Mouse (Mus musculus): ENCODE data around the gene Rreb1.
"Not testable (repeated sequence)": the region's sequence is repeated elsewhere in the genome, so short reads cannot be mapped to it uniquely, and the experiment has no call there.

Gene Rreb1

DNA sequence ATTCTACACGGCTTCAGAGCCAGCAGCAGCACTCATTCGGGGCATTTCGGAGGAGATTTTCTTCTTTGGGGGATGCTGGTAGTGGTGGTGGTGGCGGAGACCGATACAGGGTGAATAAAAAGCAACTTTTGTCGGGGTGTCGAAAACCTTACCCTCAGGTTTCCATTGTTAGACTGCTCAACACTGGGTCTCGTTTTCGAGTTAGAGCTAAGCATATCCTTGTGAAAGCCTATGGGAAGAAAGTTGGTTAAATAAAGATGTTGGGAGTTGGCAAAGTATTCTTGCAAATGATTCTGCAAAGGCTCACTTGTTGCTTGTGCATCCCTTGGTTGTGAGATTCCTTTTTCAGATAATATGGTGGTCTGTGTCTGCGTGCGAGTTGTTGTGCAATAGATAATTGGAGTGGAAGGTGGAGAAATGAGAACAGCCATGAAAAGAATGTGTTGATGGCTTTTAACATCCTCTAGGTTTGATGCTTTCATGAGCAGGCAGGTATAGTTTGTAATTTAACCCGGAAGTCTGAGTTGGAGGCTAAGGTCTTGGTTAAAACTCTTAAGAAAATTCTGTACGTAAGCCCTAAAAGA, 49.9 kb downstream of the Rreb1 start:
- DNase-seq = no peak

DNA sequence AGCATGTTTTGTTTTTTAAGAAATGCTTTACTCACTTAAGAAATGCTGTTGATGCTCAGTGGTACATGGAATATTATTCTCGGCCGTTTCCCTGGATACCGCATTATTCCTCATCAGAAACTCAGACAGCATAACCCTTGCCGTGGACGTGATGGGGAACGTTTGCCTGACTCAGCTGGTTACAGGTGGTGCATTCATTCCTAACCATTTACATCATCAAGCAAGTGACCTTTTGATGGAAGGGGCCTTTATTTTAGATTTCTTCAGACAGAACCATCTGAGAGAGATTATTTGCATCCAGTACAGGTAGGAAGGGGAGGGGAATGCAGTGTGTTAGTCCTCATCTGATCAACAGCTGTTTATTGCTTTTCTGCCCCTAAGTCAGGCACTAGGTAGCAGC, 50.7 kb downstream of the Rreb1 start:
- DNase-seq = no peak

DNA sequence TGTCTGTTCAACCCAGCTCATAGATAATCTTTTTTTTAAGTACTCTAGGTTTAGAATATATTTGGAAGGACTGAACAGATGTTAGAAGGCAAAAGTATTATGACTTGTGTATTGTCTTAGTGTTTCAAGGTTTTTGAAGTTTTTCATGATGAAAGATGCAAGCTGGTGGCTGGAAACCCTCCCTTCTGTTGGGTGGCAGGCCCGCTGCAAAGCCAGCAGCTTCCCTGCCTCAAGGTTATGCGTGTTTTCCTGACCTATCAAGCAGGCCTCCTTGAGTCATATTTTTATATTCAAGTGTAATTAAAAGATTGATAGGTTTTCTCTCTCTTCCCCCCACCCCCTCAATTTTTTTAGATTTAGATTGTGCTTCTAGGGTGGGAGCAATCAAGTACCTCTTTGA, 52.1 kb downstream of the Rreb1 start:
- no peak for DNase-seq

DNA sequence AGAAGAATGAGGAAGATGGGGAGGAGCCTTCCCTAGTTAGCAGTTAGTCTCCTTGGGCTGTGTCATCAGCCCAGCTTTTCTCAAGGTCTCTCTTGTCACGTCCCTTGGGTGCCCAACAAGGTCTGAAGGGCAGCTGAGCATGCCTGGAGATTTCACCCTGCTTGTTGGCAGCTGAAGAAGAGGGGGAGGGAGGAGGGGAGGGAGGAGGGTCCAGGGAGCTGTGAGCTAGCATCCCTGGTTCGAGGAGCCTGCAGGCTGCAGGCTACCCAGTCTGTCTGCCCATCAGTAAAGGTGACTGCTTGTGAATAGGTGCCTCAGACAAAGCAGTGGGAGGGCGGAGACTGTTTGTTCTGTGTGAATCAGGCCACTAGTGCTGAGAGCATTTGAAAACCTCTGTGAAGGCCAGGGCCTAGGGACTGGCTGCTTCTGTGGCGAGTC, 52.7 kb downstream of the Rreb1 start:
- peak; percentile 31 for DNase-seq

DNA sequence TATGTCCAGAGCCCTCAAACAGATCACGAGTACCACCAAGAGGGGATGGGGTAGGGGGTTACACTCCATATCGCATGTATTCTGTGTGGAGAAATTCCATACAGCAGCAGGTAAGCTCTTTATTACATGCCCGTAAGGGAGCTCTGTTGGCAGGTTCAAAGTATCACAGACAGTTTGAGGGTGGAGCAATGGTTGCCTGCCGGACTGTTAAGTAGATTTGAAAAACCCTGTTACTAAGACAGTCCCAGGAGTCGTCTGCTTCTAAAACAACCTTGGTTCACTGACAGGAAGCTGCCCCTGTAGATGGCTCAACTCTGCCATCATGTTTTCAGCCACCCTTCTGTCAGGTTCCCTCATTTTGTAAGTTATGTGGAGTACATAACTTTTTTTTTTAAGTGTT, 54.3 kb downstream of the Rreb1 start:
- peak; percentile 14 for DNase-seq

DNA sequence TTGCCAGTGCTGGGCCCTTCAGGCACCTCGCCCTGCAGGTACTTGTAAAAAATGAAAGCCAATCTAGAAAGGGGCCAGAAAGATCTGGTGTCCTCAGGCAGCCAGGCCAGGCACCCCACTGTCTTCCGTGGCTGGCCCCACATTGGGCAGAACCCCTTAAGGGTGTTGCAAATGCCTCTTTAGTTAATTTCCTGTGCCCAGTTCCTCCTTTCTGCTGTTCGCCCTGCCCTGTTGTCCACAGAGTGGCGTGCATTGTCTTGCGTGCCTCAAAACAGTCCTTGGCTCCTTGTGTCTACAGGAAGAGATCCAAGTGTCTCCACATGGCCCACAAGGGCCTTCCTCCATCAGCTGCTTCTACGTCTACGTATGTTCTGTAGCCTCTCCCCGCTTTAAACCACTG, 55.3 kb downstream of the Rreb1 start:
- DNase-seq = peak; percentile 11

DNA sequence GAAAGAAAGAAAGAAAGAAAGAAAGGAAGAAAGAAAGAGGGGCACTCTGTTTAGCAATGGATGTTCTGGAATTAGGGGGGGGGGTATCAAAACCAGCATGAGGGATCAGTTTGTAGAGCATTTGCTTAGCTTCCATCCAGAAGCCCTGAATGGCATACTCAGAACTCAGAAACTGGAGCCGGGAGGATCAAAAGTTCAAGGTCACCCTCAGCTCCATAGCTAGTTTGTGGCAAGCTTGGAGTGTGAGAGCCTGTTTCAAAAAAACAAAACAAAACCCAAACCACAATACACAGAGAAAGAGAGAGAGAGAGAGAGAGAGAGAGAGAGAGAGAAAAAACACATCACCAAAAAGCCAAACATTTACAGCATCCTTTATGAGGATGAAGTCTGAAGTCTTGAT, 57.1 kb downstream of the Rreb1 start:
- no peak for DNase-seq

DNA sequence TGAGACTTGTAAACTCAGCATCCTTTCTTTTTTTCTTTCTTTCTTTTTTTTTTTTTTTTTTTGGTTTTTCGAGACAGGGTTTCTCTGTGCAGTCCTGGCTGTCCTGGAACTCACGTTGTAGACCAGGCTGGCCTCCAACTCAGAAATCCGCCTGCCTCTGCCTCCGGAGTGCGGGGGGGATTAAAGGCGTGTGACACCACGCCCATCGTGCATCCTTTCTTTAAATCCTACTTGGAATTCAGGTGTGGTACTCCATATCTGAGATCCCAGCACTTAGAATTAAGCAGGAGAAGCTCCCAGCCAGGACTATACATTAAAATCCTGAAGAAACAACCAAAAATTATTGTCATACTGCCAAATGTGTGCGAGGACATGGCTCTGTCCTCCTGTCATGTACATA, 57.6 kb downstream of the Rreb1 start:
- DNase-seq = not testable (repeated sequence)

DNA sequence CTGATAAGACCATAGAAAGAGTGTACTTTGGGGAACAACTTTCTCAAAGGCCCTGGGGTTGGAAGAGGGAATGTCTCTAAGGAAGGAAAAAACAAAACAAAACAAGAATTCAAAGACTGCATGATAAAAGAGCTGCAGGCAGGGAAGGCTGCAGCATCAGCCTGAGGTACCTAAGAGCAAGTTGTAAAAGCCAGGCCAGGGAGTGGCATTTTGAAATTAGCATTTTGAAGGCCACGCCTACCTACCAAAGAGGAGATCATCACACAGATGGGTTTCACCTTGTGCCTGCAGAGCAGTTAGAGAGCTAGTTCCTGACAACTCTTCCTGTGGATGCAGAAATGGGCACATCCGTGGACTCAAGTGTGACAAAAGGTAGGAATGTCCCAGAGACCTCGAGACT, 59.2 kb downstream of the Rreb1 start:
- DNase-seq = no peak

DNA sequence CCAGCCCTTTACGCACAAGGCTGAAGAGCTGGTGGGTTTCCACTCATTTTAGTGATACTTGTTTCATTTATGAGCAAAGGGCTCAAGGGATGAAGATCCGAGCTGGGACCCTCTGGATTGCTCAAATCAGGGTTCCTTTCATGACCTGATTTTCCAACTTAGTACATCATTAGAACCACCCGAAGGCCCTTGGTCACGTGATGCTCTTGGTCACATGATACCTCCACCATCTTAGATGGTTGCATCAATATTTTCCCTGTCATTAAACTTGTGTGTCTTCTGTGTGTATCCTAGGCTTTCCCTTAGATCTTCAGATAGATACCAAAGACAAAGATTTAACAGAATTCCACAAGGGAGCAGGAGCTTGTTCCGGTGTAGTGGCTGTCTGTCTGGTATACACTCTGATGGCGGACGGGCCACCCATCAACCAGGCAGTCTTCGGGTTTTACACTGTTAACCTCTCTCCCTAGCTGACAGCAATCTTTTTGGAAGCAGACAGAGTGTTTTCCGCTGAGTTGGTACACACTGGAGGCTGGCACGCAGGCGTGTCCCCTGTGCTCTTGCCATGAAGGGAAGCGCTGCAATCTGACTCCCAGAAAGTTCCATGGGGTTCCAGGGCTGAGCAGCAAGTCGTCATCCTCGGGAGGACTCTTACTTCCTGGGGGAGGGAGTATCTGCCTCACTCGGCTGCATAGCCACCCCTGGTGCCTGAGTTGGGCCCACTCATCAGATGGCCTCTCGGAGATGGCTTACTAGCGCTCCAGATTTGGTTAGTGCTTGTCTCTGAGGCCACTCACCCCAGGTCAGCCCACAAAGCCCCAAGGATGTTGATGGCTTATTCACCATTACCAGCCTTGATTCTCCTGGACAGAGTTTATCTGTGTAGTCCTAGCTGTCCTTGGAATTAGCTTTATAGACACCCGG, 60.3 kb downstream of the Rreb1 start:
- DNase-seq = no peak

DNA sequence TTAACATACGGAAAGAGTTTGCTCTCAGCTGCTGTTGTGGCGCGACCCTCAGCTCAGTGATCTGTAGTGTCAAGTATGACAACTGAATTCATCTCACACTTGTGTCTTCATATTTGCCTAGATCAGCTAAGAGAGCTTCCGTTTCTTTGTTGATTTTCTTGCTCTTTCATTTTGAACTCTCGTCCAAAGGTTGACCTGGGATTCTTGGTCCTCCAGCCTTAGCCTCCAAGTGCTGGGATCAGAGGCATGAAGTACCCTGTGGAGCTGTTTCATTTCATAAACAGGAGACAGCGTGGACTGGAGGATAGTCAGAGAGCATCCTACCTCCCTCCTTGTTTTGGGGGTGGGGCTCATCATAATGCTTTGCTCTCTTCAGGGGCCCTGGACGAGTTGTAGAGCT, 65.0 kb downstream of the Rreb1 start:
- no peak for DNase-seq

DNA sequence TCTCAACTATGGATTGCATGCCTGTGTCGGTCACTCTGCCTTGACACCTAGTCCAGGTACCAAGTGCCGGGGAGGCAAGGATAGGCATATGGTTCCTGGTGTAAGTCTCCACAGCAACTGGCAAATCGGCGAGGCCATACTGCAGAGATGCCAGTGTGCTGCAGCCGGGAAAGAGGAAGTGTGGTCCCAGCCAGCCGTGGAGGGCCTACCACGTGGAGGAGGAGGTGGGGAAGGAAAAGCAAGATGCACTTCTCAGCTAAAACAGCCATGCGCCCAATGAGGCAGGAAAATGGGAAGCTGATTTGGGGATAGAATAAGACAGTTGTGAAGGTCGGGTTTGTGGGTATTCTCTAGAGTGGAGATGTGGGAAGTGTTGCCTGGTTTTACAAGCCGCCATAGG, 65.6 kb downstream of the Rreb1 start:
- DNase-seq = no peak

DNA sequence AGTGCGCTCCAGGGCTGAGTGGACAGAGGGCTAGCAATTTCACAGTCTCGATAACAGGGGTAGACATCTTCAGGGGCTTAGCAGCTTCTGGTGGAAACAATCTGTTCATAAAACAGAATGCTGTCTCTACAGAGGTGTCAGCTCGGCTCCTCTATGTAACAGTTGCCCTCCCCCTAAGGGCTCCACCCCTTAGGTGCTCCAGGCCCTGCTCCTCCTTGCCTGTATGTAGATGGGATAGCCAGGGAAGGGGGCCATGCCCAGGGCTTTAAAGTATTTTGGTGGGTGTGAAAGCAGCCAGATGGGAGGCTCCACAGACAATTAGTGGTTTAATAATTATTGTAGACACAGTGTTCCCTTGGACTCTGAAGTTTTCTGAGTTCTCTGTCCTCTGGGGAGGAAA, 67.0 kb downstream of the Rreb1 start:
- DNase-seq = no peak

DNA sequence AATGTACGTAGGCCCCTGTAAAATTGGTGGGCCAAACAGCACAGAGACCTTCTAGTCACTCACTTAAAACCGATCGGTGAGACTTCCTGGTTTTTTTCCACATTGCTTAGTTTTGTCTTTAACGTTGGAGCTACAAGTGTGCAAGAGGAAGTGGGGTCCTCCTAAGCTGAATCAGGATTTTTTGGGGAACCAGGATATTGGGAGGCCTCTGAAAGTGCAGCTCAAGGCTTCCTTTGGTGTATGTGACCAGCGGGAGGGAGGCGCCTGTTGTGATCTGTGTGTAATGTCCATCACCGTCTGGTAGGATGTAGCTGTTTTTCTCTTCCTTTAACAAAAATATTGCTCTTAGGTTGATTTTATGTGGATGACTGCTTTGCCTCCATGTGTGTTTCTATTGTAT, 67.4 kb downstream of the Rreb1 start:
- no peak for DNase-seq

DNA sequence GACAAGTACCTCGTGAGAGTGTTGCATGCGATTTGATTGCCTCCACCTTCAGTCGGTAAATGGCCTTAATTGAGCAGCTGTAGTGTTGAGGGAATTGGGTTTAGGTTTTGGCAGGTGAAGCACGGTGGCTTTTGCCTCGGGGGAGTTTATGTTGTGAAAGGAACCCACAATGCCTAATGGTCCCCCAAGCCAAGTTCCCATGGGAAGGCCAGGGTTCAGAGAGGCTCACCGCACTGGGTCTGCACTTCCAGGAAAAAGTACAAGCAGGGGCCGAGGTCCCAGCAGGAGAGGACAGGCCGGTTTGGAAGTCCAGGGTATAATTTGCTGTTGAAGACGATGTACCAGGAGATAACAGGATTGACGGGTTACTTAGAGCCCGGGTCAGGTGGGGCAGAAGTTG, 68.3 kb downstream of the Rreb1 start:
- no peak for DNase-seq

DNA sequence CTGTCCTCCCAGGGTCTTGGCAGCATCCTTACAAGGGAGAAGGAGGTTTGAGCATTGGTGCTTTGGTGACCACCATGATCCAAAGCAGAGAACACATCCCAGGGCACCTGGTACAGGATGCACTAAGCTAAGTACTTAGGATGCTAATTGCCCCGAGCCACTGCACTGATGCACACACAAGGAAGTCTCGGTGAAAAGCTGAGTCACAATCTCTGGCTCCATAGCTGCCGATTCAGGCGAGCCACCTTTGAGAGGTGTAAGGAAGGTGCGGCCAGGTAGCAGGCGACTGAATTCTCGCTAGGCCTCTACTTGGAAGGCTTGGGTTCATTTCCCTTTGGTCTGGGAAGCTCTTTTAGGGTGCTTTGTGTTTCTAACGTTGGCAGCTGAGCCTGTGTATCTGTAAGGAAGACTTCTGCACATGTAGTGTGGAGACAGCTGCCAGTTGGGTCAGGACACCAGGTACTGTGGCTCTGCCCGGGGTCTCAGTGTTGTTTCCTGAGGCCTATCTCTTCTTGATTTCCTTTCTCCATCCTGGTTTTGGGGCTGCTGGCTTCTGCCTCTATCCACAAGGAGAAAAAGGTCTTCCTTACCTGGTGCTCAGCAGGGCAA, 68.9 kb downstream of the Rreb1 start:
- no peak for DNase-seq

DNA sequence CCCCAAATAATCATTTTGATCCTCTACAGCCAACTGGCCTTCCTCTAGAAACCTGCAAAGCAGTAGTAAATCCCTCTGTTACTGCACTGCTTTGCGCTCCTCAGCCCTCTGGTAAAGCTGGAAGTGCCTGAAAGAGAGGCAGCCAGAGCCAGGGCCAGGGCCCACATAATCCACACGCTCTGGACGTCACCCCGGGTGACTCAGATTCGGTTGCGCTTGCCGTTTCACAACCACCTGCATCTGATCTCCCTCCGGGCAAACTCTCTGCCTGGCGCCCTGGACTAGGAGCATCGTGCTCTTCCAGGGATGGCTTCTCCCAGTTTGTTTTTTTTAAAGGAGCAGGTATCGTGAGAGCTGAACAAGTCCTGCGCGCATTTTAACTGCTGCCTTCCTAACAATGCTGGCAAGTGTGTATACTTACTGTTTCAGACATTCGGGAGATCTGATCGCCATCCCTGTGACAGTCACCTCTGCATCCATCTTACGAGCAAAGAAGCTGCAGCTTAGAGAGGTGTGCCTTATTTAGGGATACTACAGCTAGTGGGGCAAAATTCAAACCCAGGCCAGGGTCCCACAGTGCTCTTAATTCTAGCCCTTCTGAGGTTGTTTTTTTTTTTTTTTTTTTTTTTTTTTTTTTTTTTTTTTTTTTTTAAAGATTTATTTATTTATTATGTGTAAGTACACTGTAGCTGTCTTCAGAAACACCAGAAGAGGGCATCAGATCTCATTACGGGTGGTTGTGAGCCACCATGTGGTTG, 69.6 kb downstream of the Rreb1 start:
- DNase-seq = peak; percentile 30

DNA sequence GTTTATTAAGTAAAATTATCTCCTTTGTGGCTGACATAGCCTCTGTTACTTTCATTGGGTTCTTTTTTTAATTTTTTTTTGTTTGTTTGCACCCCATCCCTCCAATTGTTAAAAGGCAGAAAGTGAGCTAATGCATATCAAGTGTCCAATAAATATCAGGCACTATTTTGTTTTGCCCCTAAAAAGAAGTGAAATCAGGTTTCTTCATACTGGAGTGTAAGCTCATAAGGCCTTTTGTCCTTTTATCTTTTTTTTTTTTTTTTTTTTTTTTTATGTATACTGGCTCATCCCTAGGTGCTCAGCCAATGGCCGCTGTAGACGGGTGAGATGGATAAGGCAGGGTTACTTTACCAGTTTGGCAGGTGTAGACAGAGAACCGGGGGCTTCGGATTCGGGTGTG, 70.2 kb downstream of the Rreb1 start:
- DNase-seq = no peak

DNA sequence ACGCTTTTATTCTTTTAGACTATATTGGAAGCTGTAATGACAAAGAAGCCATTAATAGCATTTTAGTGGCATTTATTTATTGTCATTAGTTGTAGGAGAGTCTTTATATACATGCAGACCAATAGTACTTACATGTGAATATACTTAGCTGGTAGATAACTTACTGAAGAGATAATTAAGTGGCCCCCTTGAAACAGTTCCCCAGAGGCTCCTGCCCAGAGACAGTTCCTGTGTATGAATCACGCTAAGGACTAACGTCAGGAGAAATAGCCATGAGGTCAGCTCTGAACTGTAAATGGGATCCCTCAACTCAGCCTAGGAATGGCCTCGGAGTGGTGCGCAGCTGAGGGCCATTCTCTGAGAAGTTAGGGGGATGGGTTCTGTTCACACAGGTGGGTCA, 73.4 kb downstream of the Rreb1 start:
- DNase-seq = no peak

DNA sequence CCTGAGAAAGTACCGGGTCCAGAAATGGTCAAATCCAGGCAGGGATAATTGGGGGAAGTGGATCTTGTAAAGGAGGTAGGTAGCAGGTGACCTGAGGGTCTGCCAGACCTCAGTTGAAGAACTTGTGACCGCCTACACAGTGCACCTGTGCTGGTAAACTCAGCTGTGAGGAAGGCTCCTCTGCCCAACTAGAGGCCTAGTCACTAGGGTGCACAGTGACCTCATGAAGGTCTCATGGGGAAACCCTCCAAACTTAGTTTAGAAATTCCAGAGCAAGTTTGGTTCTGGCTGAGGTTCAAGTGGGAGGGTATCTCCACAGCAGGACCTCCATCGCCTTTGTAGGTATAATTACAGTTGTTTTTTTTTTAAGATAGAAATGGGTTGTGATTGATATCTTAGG, 74.7 kb downstream of the Rreb1 start:
- DNase-seq = no peak

DNA sequence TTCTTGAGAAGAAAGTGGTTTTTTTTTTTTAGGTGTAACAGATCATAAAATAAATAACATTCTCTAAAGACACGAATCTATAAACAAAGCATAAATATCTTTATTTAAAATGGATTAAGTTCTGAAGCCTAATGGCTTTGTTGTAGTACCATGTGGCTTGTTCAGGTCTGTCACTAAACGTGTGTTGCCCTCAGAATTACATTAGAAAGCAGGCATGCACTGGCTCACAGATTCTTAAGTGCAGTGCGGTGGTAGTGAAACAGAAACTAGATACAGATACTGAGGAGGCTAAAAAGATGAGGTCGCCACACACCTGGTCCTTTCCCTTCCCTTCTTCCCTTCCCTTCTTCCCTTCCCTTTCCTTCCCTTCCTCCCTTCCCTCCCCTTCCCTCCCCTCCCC, 75.2 kb downstream of the Rreb1 start:
- DNase-seq = no peak

DNA sequence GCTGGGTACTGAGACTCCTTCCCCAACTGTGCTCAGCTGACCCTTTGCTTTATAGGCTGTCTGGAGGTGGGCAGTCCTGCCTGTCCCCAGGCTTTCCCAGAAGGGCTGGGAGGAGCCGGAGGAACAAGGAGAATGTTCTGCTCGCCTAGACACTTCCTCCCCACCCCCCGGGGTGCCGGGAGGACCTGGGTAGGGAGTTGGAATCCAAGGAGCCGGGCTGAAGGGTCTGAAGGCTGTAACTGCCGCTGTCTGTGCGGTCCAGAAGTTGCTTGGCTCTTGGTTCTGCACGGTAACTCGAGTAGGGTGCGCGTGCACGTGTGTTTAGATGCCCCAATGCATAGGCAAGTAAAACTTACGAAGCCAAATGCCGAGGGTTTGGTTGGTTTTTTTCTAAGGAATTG, 75.8 kb downstream of the Rreb1 start:
- DNase-seq = peak; percentile 83

DNA sequence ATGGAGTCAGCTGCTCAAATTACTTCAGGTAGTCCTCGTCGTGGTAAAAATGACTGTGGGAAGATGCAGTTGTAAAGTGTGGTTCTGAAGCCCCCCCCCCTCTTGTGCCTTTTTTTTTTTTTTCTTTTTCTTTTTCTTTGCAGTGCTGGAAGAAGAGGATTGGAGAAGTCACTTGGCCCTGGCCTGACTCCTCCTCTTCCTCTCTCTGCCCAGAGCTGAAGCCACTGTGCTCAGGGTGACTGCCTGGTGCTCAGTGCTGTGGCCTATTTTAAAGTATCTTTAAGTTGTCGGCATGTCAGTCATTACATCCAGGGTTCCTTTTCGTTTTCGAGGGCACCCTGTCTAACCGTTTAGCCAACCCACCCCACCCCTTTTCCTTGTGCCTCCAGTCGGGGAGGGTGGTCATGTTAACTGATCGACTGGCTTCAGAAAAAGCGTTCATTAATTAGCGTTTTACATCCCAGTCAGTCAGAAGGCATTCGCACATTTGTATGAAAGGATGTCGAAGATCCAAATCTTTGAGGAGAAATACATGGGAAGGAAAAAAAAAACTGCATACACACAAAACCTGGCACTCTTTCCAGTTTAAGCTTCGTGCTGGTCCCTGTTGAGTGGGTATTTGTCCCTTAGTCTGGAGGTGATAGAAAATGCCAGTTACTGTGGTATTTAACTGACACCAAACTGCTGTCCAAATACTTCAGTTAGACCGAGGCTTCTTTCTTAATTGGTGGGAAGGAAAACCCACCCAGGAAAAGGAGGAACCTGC, 76.4 kb downstream of the Rreb1 start:
- no peak for DNase-seq

Measured in kidney, adult 11 months (tissue).